Mouse (Mus musculus) liver, embryonic 13.5 days (tissue): ENCODE data around the gene Dhrs3. TPM values are rescaled to one million over a fixed set of nuclear protein-coding genes. Genes with fewer than 3 reads are reported as not detected.

Source experiments
- ATAC-seq: fragments of 200-750 bp; cut with Nextera tagmentation; 2 replicates; pipeline ENCODE4 v1.8.0; 2017; ENCODE audit warnings: low read depth, mild to moderate bottlenecking, moderate number of reproducible peaks, moderate library complexity
- DNase-seq: peaks from one replicate; pipeline ENCODE4 v3.0.0; 2022
- H3K27ac ChIP-seq: fragments of 300-500 bp; sonication (generic); 2 replicates; pipeline ENCODE4 v1.5.1; 2015; ENCODE audit warnings: moderate library complexity, mild to moderate bottlenecking, inconsistent platforms
- H3K27me3 ChIP-seq: fragments of 300-500 bp; sonication (generic); 2 replicates; pipeline ENCODE4 v1.6.1; 2015; ENCODE audit warnings: mild to moderate bottlenecking, inconsistent platforms
- H3K36me3 ChIP-seq: fragments of 300-500 bp; sonication (generic); 2 replicates; pipeline ENCODE4 v1.6.1; 2015; ENCODE audit warnings: mild to moderate bottlenecking, inconsistent platforms
- H3K4me1 ChIP-seq: fragments of 300-500 bp; sonication (generic); replicated peaks from 2 replicates; pipeline ENCODE4 v1.6.1; 2015; ENCODE audit warnings: inconsistent platforms
- H3K4me2 ChIP-seq: fragments of 300-500 bp; sonication (generic); 2 replicates; pipeline ENCODE4 v1.6.1; 2015; ENCODE audit warnings: inconsistent platforms, mild to moderate bottlenecking, moderate library complexity
- H3K4me3 ChIP-seq: fragments of 300-500 bp; sonication (generic); replicated peaks from 2 replicates; pipeline ENCODE4 v1.5.1; 2015; ENCODE audit warnings: mild to moderate bottlenecking, inconsistent platforms
- H3K9ac ChIP-seq: fragments of 300-500 bp; sonication (generic); 2 replicates; pipeline ENCODE4 v1.6.1; 2015; ENCODE audit warnings: mild to moderate bottlenecking, inconsistent platforms
- H3K9me3 ChIP-seq: fragments of 300-500 bp; sonication (generic); replicated peaks from 2 replicates; pipeline ENCODE4 v1.6.1; 2016; ENCODE audit warnings: inconsistent platforms
- WGBS: fragments of 180-500 bp; shearing (Covaris S2); methylation state at CpG from one replicate; pipeline ENCODE4 v1.1.7; 2015; ENCODE audit not compliant: insufficient replicate concordance; 5-methylcytosine and 5-hydroxymethylcytosine counted together
- polyA plus RNA-seq: library from polyadenylated mRNA; unstranded; fragments of >200 nt; fragmentation: Nextera tagmentation; extraction: Ambion mirVana; gene quantifications from 2 replicates; pipeline ENCODE4 v1.2.1, GENCODE M21; 2015

Gene Dhrs3
- polyA plus RNA-seq, 1 experiment from 2014 or later = 25.0 TPM

DNA sequence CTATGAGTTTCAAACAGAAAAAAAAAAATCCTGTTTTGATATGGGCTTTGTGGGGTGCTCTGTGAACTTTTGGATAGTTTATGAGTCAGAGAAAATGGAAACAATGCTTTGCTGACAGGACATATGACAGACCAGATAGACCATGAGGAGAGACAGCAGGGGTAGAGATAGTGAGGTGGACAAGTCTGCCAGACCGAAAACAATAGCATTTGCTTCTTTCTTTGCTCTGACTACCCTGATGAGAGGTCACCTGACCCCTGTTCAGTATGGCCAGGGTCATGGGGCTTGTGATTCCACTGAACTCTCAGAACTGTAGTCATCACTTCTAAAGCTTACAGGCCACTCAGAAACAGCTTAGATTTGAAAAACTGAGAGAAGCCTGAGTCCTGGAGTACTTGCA, 84.4 kb downstream of the Dhrs3 start:
- H3K27ac ChIP-seq = no peak overlapping the region
- H3K27me3 ChIP-seq = no peaks in the 10 kb centered on the region
- H3K4me2 ChIP-seq = no peak overlapping the region
- WGBS = 54% methylated on average over 1 of the region's 1 CpGs
- ATAC-seq (no peak), DNase-seq (no peak)
- no peak overlapping the region for H3K9ac ChIP-seq
- peaks cover 15% of the 10 kb centered on the region for H3K36me3 ChIP-seq
- peaks cover 27% of the 10 kb centered on the region for H3K4me1 ChIP-seq
- H3K4me3 ChIP-seq = no peak overlapping the region
- no peaks in the 10 kb centered on the region for H3K9me3 ChIP-seq

Other genes with a start within 250 kb of the Dhrs3 start
- not detected in 2 replicates for gene Gm436, start 206.5 kb upstream of the Dhrs3 start, polyA plus RNA-seq
- not detected in 2 replicates for gene Gm13178, start 171.4 kb upstream of the Dhrs3 start, polyA plus RNA-seq
- not detected in 2 replicates for gene Gm438, start 106.2 kb upstream of the Dhrs3 start, polyA plus RNA-seq